Mouse (Mus musculus) hindbrain, embryonic 10.5 days (tissue): ENCODE measurements around the gene Creld2. TPM values are rescaled to one million over a fixed set of nuclear protein-coding genes. Genes with fewer than 3 reads are reported as not detected.

ENCODE experiments used
- DNase-seq: peaks from one replicate; pipeline ENCODE4 v3.0.0-alpha.2; 2017; ENCODE audit warnings: low spot score
- H3K27ac ChIP-seq: fragments of 300-500 bp; sonication (generic); 2 replicates; pipeline ENCODE4 v1.5.1; 2016; ENCODE audit warnings: mild to moderate bottlenecking, moderate library complexity
- H3K27me3 ChIP-seq: fragments of 300-500 bp; sonication (generic); 2 replicates; pipeline ENCODE4 v1.6.1; 2016; ENCODE audit warnings: mild to moderate bottlenecking; ENCODE audit not compliant: poor library complexity, insufficient read depth, severe bottlenecking
- H3K36me3 ChIP-seq: fragments of 300-500 bp; sonication (generic); 2 replicates; pipeline ENCODE4 v1.6.1; 2016; ENCODE audit warnings: mild to moderate bottlenecking, moderate library complexity
- H3K4me1 ChIP-seq: fragments of 300-500 bp; sonication (generic); replicated peaks from 2 replicates; pipeline ENCODE4 v1.6.1; 2016; ENCODE audit warnings: mild to moderate bottlenecking
- H3K4me3 ChIP-seq: fragments of 300-500 bp; sonication (generic); 2 replicates; pipeline ENCODE4 v1.5.1; 2016; ENCODE audit warnings: mild to moderate bottlenecking, moderate library complexity
- H3K9me3 ChIP-seq: fragments of 300-500 bp; sonication (generic); 2 replicates; pipeline ENCODE4 v1.6.1; 2016; ENCODE audit warnings: mild to moderate bottlenecking, moderate library complexity
- WGBS: fragments of 180-500 bp; shearing (Covaris S2); methylation state at CpG from one replicate; pipeline ENCODE4 v1.1.7; 2016; 5-methylcytosine and 5-hydroxymethylcytosine counted together
- polyA plus RNA-seq: library from polyadenylated mRNA; unstranded; fragments of >200 nt; fragmentation: Nextera tagmentation; extraction: Ambion mirVana; gene quantifications from 2 replicates; pipeline ENCODE4 v1.2.1, GENCODE M21; 2016

Creld2 gene
- polyA plus RNA-seq, 1 experiment from 2014 or later = 88.5 TPM

- WGBS = 90% methylated on average over 6 of the region's 6 CpGs
- Histone ChIP-seq H3K27ac (no peak overlapping the region), H3K36me3 (peaks cover 60% of the 10 kb centered on the region), H3K4me1 (peaks cover 15% of the 10 kb centered on the region), H3K27me3 (no peaks in the 10 kb centered on the region), H3K9me3 (no peaks in the 10 kb centered on the region), H3K4me3 (no peak overlapping the region)
- no peak for DNase-seq
Measured at GRCm38 (mm10) chr15:88815196-88815700, 4.2 kb upstream of the Creld2 start.

GRCm38 (mm10) chr15:88819906-88820303 lies 459 bp downstream of the Creld2 start:
- no peaks in the 10 kb centered on the region for H3K27me3 ChIP-seq
- peaks cover 59% of the 10 kb centered on the region for H3K36me3 ChIP-seq
- DNase-seq = no peak
- H3K4me1 ChIP-seq = peaks cover 28% of the 10 kb centered on the region
- H3K27ac ChIP-seq = peak overlapping the region; percentile 90
- no peaks in the 10 kb centered on the region for H3K9me3 ChIP-seq
- H3K4me3 ChIP-seq = peak overlapping the region; percentile 95
- 2% methylated on average over 23 of the region's 23 CpGs for WGBS

GRCm38 (mm10) chr15:88821403-88821802 lies 2.0 kb downstream of the Creld2 start:
- peaks cover 59% of the 10 kb centered on the region for H3K36me3 ChIP-seq
- peak overlapping the region; percentile 95 for H3K4me3 ChIP-seq
- no peak overlapping the region for H3K27ac ChIP-seq
- no peaks in the 10 kb centered on the region for H3K27me3 ChIP-seq
- H3K4me1 ChIP-seq = peaks cover 28% of the 10 kb centered on the region
- no peak for DNase-seq
- WGBS = 88% methylated on average over 7 of the region's 7 CpGs
- no peaks in the 10 kb centered on the region for H3K9me3 ChIP-seq

GRCm38 (mm10) chr15:88822513-88822912 lies 3.1 kb downstream of the Creld2 start:
- no peak overlapping the region for H3K27ac ChIP-seq
- no peak for DNase-seq
- H3K27me3 ChIP-seq = no peaks in the 10 kb centered on the region
- H3K4me1 ChIP-seq = peaks cover 28% of the 10 kb centered on the region
- 94% methylated on average over 7 of the region's 7 CpGs for WGBS
- no peak overlapping the region for H3K4me3 ChIP-seq
- peaks cover 68% of the 10 kb centered on the region for H3K36me3 ChIP-seq
- no peaks in the 10 kb centered on the region for H3K9me3 ChIP-seq

- peaks cover 69% of the 10 kb centered on the region for H3K36me3 ChIP-seq
- no peaks in the 10 kb centered on the region for H3K27me3 ChIP-seq
- no peak overlapping the region for H3K4me3 ChIP-seq
- no peak for DNase-seq
- peaks cover 31% of the 10 kb centered on the region for H3K4me1 ChIP-seq
- no peaks in the 10 kb centered on the region for H3K9me3 ChIP-seq
- H3K27ac ChIP-seq = no peak overlapping the region
- WGBS = 95% methylated on average over 5 of the region's 5 CpGs
Measured at GRCm38 (mm10) chr15:88823376-88823775, 3.9 kb downstream of the Creld2 start.

- DNase-seq = no peak
- H3K4me3 ChIP-seq = no peak overlapping the region
- 93% methylated on average over 6 of the region's 6 CpGs for WGBS
- 0 out of 2 replicates have a peak, but pooled peaks cover 10% of the 10 kb centered on the region for H3K4me1 ChIP-seq
- no peak overlapping the region for H3K27ac ChIP-seq
- no peaks in the 10 kb centered on the region for H3K27me3 ChIP-seq
- H3K36me3 ChIP-seq = peaks cover 51% of the 10 kb centered on the region
- H3K9me3 ChIP-seq = no peaks in the 10 kb centered on the region
Measured at GRCm38 (mm10) chr15:88827466-88827865, 8.0 kb downstream of the Creld2 start.

- no peak overlapping the region for H3K4me3 ChIP-seq
- H3K27ac ChIP-seq = no peak overlapping the region
- 0 out of 2 replicates have a peak, but pooled peaks cover 10% of the 10 kb centered on the region for H3K4me1 ChIP-seq
- H3K27me3 ChIP-seq = no peaks in the 10 kb centered on the region
- peak; percentile 73 for DNase-seq
- no peaks in the 10 kb centered on the region for H3K9me3 ChIP-seq
- WGBS = 28% methylated on average over 9 of the region's 9 CpGs
- peaks cover 44% of the 10 kb centered on the region for H3K36me3 ChIP-seq
Measured at GRCm38 (mm10) chr15:88827991-88828799, 8.7 kb downstream of the Creld2 start.

- H3K27ac ChIP-seq = no peak overlapping the region
- H3K9me3 ChIP-seq = no peaks in the 10 kb centered on the region
- WGBS = 58% methylated on average over 17 of the region's 17 CpGs
- peak; percentile 86 for DNase-seq
- peaks cover 35% of the 10 kb centered on the region for H3K36me3 ChIP-seq
- H3K4me3 ChIP-seq = no peak overlapping the region
- H3K27me3 ChIP-seq = no peaks in the 10 kb centered on the region
- 0 out of 2 replicates have a peak, but pooled peaks cover 10% of the 10 kb centered on the region for H3K4me1 ChIP-seq
Measured at GRCm38 (mm10) chr15:88828800-88829705, 9.6 kb downstream of the Creld2 start.

- 79% methylated on average over 6 of the region's 6 CpGs for WGBS
- H3K27ac ChIP-seq = no peak overlapping the region
- no peak for DNase-seq
- no peak overlapping the region for H3K4me3 ChIP-seq
- H3K4me1 ChIP-seq = 0 out of 2 replicates have a peak, but pooled peaks cover 10% of the 10 kb centered on the region
- no peaks in the 10 kb centered on the region for H3K27me3 ChIP-seq
- H3K9me3 ChIP-seq = no peaks in the 10 kb centered on the region
- peaks cover 26% of the 10 kb centered on the region for H3K36me3 ChIP-seq
Measured at GRCm38 (mm10) chr15:88829791-88830440, 10.5 kb downstream of the Creld2 start.

GRCm38 (mm10) chr15:88830696-88831095 lies 11.2 kb downstream of the Creld2 start:
- Histone ChIP-seq H3K4me3 (no peak overlapping the region), H3K9me3 (no peaks in the 10 kb centered on the region), H3K4me1 (0 out of 2 replicates have a peak, but pooled peaks cover 10% of the 10 kb centered on the region), H3K36me3 (peaks cover 19% of the 10 kb centered on the region), H3K27me3 (no peaks in the 10 kb centered on the region), H3K27ac (no peak overlapping the region)
- WGBS = 78% methylated on average over 5 of the region's 5 CpGs
- no peak for DNase-seq

GRCm38 (mm10) chr15:88831482-88831881 lies 12.0 kb downstream of the Creld2 start:
- Histone ChIP-seq H3K36me3 (peaks cover 11% of the 10 kb centered on the region), H3K9me3 (no peaks in the 10 kb centered on the region), H3K4me3 (no peak overlapping the region), H3K27me3 (no peaks in the 10 kb centered on the region), H3K27ac (no peak overlapping the region), H3K4me1 (peaks cover 11% of the 10 kb centered on the region; the same call in 1 of the 2 replicates)
- DNase-seq = no peak
- WGBS = 68% methylated on average over 5 of the region's 5 CpGs

GRCm38 (mm10) chr15:88832536-88832935 lies 13.1 kb downstream of the Creld2 start:
- Histone ChIP-seq H3K36me3 (peaks cover under 1% of the 10 kb centered on the region; the same call in 1 of the 2 replicates), H3K4me1 (peaks cover 22% of the 10 kb centered on the region), H3K27ac (no peak overlapping the region), H3K9me3 (no peaks in the 10 kb centered on the region), H3K27me3 (no peaks in the 10 kb centered on the region), H3K4me3 (no peak overlapping the region)
- no peak for DNase-seq
- WGBS = 81% methylated on average over 9 of the region's 9 CpGs
